Mouse (Mus musculus) C2C12 (cell line): ENCODE measurements at regions not wholly inside any gene's neighbourhood (a gene's known extent, or its start where the extent isn't known, plus 50 kb on each side); places are given as distances from the start of the nearest gene placed in this dataset.

Experiments used
- CTCF ChIP-seq: IDR thresholded peaks from one replicate; pipeline ENCODE4 v1.5.1; 2011; ENCODE audit not compliant: control insufficient read depth, insufficient read depth, insufficient read length
- USF1 ChIP-seq: IDR thresholded peaks from one replicate; pipeline ENCODE4 v1.6.1; 2011; ENCODE audit warnings: low read depth, mild to moderate bottlenecking, control low read depth, moderate library complexity

DNA sequence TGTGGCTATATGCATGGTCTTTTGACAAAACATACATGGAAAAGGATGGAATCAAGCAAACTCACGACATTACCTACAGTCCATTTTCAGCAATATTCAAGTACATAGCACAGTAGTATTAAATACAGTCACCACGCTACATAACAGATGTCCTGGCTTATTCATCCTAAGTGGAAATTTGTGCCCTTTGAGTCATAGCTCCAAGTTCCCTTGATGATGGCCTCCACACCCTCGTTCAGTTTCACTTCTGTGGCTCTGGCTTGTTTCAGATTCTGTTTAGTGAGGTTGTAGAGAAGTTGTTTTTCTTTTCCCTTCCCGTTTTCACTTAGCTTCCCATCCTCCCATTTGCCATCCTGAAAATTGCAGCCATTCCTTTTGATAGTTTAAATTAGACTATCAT lies 284.5 kb downstream of the Parp8 start:
- TF ChIP-seq CTCF (no peak), USF1 (no peak)
